9 mouse cellular contexts compared by ENCODE assay signal in genomic region chr19:37172566-37173130, GRCm38 (mm10). TPM values are rescaled to one million over a fixed set of nuclear protein-coding genes. Genes with fewer than 3 reads are reported as not detected.
DNase-seq lines count a peak whose midpoint lies in the region; ATAC-seq lines count a peak whose summit lies in the region.
"Had no signal": no experiment of that assay in that cellular context is flagged by ENCODE, and none has a peak within 500 bp of the region (broad histone marks: within the 10 kb centered on the region; RNA-seq: fewer than 3 reads in every experiment).

No protein-coding gene starts in this region.

- no peak overlapping the region for H3K27ac ChIP-seq in forebrain, embryonic 13.5 days
- no peak overlapping the region for H3K27ac ChIP-seq in forebrain, embryonic 10.5 days
- no peak overlapping the region; the same call in 1 of the 2 replicates for H3K27ac ChIP-seq in hindbrain, embryonic 14.5 days
- H3K27ac ChIP-seq in neural tube, embryonic 12.5 days = no peak overlapping the region

- peak overlapping the region; percentile 72 for H3K4me3 ChIP-seq in forebrain, embryonic 13.5 days
- no peak overlapping the region for H3K4me3 ChIP-seq in forebrain, embryonic 10.5 days
- peak overlapping the region; percentile 84 for H3K4me3 ChIP-seq in hindbrain, embryonic 14.5 days (replicated peaks; ENCODE audit: low read length)
- no peak overlapping the region for H3K4me3 ChIP-seq in neural tube, embryonic 12.5 days
- H3K4me3 ChIP-seq: megakaryocyte, embryonic 14.5 days had no signal

- H3K4me1 ChIP-seq in forebrain, embryonic 13.5 days = peaks cover 36% of the 10 kb centered on the region
- peaks cover 32% of the 10 kb centered on the region for H3K4me1 ChIP-seq in forebrain, embryonic 10.5 days
- H3K4me1 ChIP-seq in hindbrain, embryonic 14.5 days (replicated peaks; ENCODE audit: control insufficient read depth, insufficient read depth, low read length) = peaks cover 41% of the 10 kb centered on the region
- peaks cover 21% of the 10 kb centered on the region; the same call in 1 of the 2 replicates for H3K4me1 ChIP-seq in neural tube, embryonic 12.5 days

- WGBS in forebrain, embryonic 13.5 days = 72% methylated on average over 11 of the region's 11 CpGs
- WGBS in forebrain, embryonic 10.5 days = 74% methylated on average over 11 of the region's 11 CpGs
- WGBS in hindbrain, embryonic 14.5 days = 72% methylated on average over 11 of the region's 11 CpGs
- WGBS in neural tube, embryonic 12.5 days = 77% methylated on average over 11 of the region's 11 CpGs

- H3K4me2 ChIP-seq in forebrain, embryonic 13.5 days = peak overlapping the region; percentile 100
- H3K4me2 ChIP-seq in hindbrain, embryonic 14.5 days (replicated peaks) = peak overlapping the region; percentile 99
- peak overlapping the region; percentile 100 for H3K4me2 ChIP-seq in neural tube, embryonic 12.5 days (replicated peaks)

- H3K36me3 ChIP-seq in forebrain, embryonic 13.5 days (ENCODE audit: poor library complexity, severe bottlenecking) = no peaks in the 10 kb centered on the region
- H3K36me3 ChIP-seq in forebrain, embryonic 10.5 days (replicated peaks) = no peaks in the 10 kb centered on the region
- peaks cover 10% of the 10 kb centered on the region for H3K36me3 ChIP-seq in hindbrain, embryonic 14.5 days (replicated peaks; ENCODE audit: control insufficient read depth, insufficient read depth)
- H3K36me3 ChIP-seq in neural tube, embryonic 12.5 days = no peaks in the 10 kb centered on the region

- DNase-seq in forebrain, embryonic 10.5 days (ENCODE audit: extremely low spot score, low spot score) = no peak
- peak; percentile 31 to 32 for DNase-seq in right cerebral cortex, adult 2 months (ENCODE audit: low spot score in 2 of 2)
- no peak for DNase-seq in right cerebral cortex, adult 18-20 months
- no peak for DNase-seq in hindbrain, embryonic 14.5 days (ENCODE audit: low spot score)
- no peak for DNase-seq in gastrocnemius, postnatal 36 days
- DNase-seq in MN1 (ENCODE audit: low spot score) = no peak

- H3K9me3 ChIP-seq in forebrain, embryonic 13.5 days (replicated peaks) = no peaks in the 10 kb centered on the region
- H3K9me3 ChIP-seq in forebrain, embryonic 10.5 days = no peaks in the 10 kb centered on the region
- no peaks in the 10 kb centered on the region for H3K9me3 ChIP-seq in hindbrain, embryonic 14.5 days (ENCODE audit: control insufficient read depth, low read length)
- no peaks in the 10 kb centered on the region for H3K9me3 ChIP-seq in neural tube, embryonic 12.5 days

- no peak for ATAC-seq in forebrain, embryonic 13.5 days
- ATAC-seq in hindbrain, embryonic 14.5 days (ENCODE audit: low FRiP score) = no peak
- ATAC-seq in neural tube, embryonic 12.5 days (ENCODE audit: low FRiP score, low read depth) = no peak

- peak overlapping the region; percentile 5; the same call in 1 of the 2 replicates for H3K9ac ChIP-seq in forebrain, embryonic 13.5 days
- H3K9ac ChIP-seq in hindbrain, embryonic 14.5 days = peak overlapping the region; percentile 85
- H3K9ac ChIP-seq in neural tube, embryonic 12.5 days = no peak overlapping the region

- intact Hi-C loops in gastrocnemius, postnatal 36 days (cut with DNase I) = loop anchor here (5.0 to 10.0 kb wide), 2 partner anchors 45 to 118 kb away; no protein-coding TSS in a partner anchor

- H3K27me3 ChIP-seq in forebrain, embryonic 13.5 days = peaks cover 30% of the 10 kb centered on the region
- peaks cover 57% of the 10 kb centered on the region for H3K27me3 ChIP-seq in forebrain, embryonic 10.5 days (ENCODE audit: poor library complexity, severe bottlenecking)
- H3K27me3 ChIP-seq in hindbrain, embryonic 14.5 days (ENCODE audit: control insufficient read depth, insufficient read depth, low read length) = no peaks in the 10 kb centered on the region
- H3K27me3 ChIP-seq in neural tube, embryonic 12.5 days (replicated peaks) = peaks cover 9% of the 10 kb centered on the region

RNA-seq across cellular contexts. Expression of gene March5, which starts 34.7 kb away (rescaled TPM):
- 128 and 139 TPM in 2 replicates for polyA plus RNA-seq in forebrain, embryonic 13.5 days (2015; fragmentation: Nextera tagmentation; extraction: Ambion mirVana)
- polyA plus RNA-seq in forebrain, embryonic 10.5 days (2016; fragmentation: Nextera tagmentation; extraction: Ambion mirVana) = 109 and 112 TPM in 2 replicates
- polyA plus RNA-seq in hindbrain, embryonic 14.5 days (2014; fragmentation: Nextera tagmentation; extraction: Ambion mirVana) = 123 and 130 TPM in 2 replicates
- 151 and 160 TPM in 2 replicates for polyA plus RNA-seq in neural tube, embryonic 12.5 days (2016; fragmentation: Nextera tagmentation; extraction: Ambion mirVana)
- 10 to 100 TPM; 74.6 to 75.2 TPM for total RNA-seq in gastrocnemius, postnatal 36 days (2021)

RNA-seq across cellular contexts. Expression of gene Cpeb3, which starts 35.8 kb away (rescaled TPM):
- 4.2 and 4.8 TPM in 2 replicates for polyA plus RNA-seq in forebrain, embryonic 13.5 days (2015; fragmentation: Nextera tagmentation; extraction: Ambion mirVana)
- 0.69 and 0.95 TPM in 2 replicates for polyA plus RNA-seq in forebrain, embryonic 10.5 days (2016; fragmentation: Nextera tagmentation; extraction: Ambion mirVana)
- 10.8 and 11.5 TPM in 2 replicates for polyA plus RNA-seq in hindbrain, embryonic 14.5 days (2014; fragmentation: Nextera tagmentation; extraction: Ambion mirVana)
- 7.7 and 8.5 TPM in 2 replicates for polyA plus RNA-seq in neural tube, embryonic 12.5 days (2016; fragmentation: Nextera tagmentation; extraction: Ambion mirVana)
- 10 to 100 TPM; 47.6 to 50.2 TPM for total RNA-seq in gastrocnemius, postnatal 36 days (2021)

Comparison
In these comparisons a context has a peak if more than half of its experiments do, and no peak if none do; other contexts are left out.
1. H3K4me3 ChIP-seq: peak in forebrain, embryonic 13.5 days (single experiment) and hindbrain, embryonic 14.5 days (single experiment); none in forebrain, embryonic 10.5 days (single experiment) and neural tube, embryonic 12.5 days (single experiment).
2. DNase-seq: peak in right cerebral cortex, adult 2 months (2 of 2); none in forebrain, embryonic 10.5 days (single experiment), right cerebral cortex, adult 18-20 months (single experiment), hindbrain, embryonic 14.5 days (single experiment), gastrocnemius, postnatal 36 days (0 of 2) and MN1 (single experiment).
3. Peak in every context shown above with its lines, with median percentiles within 50 percentile points of each other: H3K4me2 ChIP-seq.